Mouse (Mus musculus): ENCODE data around the gene Man2a2. TPM values are rescaled to one million over a fixed set of nuclear protein-coding genes. Genes with fewer than 3 reads are reported as not detected.
A peak's percentile ranks its signal among the peaks of the same experiment; 100 is the strongest.
"Not testable (repeated sequence)": the region's sequence is repeated elsewhere in the genome, so short reads cannot be mapped to it uniquely, and the experiment has no call there.

The Man2a2 gene
- total RNA-seq, 2 experiments from 2014 or later: 76.6 to 88.8 TPM

DNA sequence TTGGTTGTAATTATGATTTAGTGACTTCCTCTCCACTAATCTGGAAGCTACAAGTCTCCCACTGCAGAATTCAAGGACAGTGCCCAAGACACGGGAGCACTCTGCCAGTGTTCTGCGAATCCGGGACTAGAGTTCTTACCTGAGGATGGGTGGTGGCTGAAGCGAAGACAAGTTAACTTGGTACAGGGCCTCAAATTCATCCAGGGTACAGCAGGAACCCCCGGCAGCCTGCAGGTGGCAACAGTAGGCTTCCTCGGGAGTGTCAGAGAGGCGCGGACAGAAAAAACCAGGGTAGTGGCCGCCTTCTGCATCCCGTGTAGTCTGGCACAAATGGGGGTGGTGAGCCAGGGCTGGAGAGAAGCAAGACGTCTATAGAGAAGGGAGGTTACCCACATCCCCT, 30.4 kb downstream of the Man2a2 start, which contains the start of gene Unc45a:
TSS of gene Unc45a (minus strand) at position 213 of the 400 bp plus-strand sequence.
- peak; percentile 56 to 61 for DNase-seq (ENCODE audit: low spot score in 2 of 2)

DNA sequence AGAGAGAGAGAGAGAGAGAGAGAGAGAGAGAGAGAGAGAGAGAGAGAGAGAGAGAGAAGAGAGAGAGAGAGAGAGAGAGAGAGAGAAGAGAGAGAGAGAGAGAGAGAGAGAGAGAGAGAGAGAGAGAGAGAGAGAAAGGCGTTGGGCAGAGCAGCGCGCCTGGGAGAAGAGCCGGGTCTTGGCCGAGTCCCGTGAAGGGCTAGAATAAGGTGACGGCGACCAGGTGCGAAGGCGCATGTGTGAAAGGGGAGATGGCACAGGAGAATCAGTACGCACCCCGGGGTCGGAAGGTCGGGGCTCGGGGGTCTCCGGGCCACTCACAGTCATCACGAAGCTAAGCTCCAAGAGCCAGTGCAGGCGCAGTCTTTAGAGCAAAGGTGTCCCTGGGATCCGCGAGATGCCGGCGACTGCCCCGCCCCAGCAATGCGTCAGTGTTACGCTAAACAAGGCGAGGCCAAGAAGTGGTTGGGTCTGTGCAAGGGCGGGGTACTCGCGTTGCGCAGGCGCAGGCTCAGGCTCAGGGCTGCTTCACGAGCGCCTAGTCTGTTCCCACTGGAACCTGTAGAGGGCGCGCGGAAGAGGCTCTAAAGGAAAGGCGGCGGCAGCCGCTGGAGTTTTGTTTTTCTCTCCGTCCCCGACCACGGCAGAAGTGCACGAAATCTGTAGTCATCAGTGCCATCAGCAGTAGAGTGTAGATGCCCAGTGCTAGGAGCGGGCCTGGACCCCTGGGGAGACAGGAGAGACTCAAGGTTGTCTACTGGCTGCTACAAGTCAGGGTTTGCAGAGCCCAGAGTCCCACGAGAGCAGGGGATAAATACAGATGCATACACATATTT, 31.2 kb downstream of the Man2a2 start:
- DNase-seq (ENCODE audit: low spot score in 2 of 2): peak; percentile 97

DNA sequence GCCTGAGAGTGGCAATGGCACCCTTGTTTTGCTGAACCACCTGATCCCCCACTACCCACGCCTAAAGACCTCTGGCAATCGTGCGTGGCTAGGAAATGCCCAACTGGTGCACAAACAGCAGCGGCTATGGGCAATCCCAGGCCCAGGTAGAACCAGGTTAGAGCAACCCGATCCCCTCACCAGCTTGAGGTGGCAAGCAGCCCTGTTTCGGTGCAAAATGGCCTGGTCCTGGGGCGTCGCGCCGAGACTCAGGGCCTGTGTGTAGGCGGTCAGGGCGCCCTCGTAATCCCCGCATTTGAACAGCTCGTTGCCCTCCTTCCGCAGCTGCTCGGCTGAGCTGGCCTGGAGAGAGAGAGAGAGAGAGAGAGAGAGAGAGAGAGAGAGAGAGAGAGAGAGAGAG, 31.8 kb downstream of the Man2a2 start:
- peak in 1 of 2 experiments; percentile 46 for DNase-seq (ENCODE audit: low spot score in 2 of 2)

DNA sequence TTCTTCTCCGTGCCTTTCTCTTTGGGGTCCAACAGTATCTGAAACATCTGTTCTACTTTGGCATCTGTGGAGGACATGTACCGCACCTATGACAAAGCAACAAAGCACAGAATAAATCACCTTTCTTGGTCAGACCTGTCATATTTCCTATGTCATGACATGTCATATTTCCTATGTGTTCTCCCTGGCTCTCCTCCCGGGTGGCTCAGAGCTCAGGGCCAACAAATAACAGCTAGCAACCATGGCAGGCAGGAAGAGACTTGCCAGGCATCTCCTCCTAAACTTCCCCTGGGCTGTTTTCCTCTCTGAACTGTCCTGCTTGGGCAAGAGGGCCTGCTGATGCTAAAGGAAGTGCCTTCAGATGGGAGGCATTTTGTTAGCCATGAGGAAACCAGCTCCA, 34.2 kb downstream of the Man2a2 start:
- DNase-seq (ENCODE audit: low spot score in 2 of 2): no peak

DNA sequence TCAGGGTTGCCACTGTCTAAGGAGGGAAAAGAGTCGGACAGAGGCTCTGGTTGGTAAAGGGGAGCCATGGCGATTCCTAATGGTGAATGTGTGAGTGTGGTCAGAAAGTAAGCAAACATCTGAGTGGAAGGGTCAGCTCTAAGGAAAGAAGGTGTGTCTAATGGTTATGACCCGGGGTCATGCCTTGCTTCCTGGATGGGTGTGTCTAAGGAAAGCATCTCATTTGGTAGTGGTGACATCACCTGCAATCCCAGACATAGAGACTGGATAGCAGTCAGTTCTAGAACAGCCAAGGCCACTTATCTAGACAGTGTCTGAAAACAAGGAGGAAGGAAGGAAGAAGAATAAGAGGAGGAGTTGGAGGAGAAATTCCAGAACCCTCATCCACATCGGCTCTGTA, 36.3 kb downstream of the Man2a2 start:
- DNase-seq (ENCODE audit: low spot score in 2 of 2): no peak

DNA sequence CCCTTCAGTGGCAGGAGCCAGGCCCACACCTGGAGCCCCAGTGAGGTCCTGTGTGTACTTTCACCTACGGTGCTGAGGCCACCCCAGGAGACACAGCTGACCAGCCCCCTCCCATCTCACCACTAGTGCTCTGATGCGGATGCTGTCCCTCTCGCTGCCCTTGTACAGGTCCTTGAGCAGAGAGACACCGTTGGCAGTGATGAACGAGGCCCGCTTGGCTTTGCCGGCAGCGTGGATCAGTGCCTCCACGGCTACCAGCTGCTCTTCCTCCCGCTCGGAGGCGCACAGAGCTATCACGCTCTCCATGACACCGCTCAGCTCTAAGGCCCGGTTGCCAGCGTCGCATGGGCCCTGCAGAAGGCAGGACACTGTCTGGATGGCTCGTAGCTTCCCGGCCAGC, 39.7 kb downstream of the Man2a2 start:
- DNase-seq (ENCODE audit: low spot score in 2 of 2): no peak

DNA sequence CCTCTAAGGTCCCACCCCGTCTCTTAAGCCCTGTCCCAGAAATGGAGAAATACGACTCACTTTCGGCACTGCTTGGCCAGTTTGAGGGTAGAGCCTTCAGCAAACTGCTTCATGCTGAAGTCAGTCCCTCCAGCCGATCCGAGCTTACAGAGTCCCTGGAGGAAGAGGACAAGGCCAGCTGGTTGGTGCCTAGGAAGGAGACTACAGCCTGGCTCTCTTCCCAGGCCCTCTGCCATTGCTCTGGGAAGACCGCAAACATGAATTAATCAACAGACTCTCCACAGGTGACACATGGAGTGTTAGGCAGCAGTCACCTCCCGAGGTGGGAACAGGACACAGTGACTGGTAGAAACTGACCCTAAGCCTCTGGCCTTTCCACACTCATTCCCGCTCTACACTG, 40.9 kb downstream of the Man2a2 start:
- DNase-seq (ENCODE audit: low spot score in 2 of 2): no peak

DNA sequence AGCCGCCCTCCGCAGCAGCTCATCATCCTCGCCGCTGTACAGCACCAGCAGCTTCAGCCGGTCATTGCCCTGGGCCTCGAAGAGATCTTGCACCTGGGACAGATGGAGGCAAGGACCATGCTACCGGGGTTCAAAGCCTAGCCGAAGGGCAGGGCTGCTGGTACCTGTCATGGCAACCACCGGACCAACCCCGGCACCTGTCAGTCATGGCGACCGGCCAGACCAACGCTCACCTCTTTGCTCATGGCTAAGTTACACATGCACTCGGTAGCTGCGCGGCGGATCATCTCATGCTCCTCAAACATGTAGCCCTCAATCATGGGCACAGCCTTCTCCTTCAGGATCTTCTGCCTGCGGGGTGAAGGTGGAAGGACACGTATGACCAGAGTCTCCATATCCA, 45.1 kb downstream of the Man2a2 start:
- no peak for DNase-seq (ENCODE audit: low spot score in 2 of 2)

DNA sequence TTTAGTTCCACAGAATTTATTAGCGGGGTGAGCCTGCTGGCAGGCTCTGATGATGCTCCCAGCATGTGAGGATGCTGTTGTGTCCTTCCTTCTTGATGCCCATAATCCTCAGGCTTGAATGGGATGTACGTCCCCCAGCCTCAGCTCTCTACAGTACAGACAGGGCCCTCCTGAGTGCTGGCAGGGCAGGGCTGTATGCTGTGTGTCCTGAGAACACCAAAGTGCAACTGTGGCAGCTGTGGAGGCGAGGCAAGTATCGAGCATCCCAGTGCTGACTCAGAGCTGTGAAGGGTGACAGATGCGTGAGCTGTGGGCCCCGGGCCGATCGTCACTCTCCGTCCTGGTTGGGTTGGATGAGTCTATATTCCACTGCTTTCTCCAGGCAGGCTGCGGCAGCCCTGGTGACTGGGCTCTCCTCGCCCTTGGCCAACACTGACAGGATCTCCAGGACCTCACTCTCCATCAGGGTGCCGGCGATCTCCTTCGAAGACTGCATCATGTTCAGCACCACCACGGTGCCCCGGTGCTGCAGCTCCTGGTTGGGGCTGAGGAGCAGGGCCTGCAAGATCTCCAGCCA, 45.8 kb downstream of the Man2a2 start:
- DNase-seq (ENCODE audit: low spot score in 2 of 2): no peak

DNA sequence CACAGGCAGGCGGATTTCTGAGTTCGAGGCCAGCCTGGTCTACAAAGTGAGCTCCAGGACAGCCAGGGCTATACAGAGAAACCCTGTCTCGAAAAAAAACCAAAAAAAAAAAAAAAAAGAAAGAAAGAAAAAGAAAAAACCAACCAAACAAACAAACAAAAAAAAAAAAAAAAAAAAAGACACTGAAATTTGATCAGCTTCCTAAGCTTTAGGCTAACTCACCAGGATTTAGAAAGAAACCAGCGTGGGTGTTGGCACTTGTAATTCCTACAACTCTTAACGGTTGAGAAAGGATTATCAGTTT, 46.4 kb downstream of the Man2a2 start:
- DNase-seq (ENCODE audit: low spot score in 2 of 2): not testable (repeated sequence)

DNA sequence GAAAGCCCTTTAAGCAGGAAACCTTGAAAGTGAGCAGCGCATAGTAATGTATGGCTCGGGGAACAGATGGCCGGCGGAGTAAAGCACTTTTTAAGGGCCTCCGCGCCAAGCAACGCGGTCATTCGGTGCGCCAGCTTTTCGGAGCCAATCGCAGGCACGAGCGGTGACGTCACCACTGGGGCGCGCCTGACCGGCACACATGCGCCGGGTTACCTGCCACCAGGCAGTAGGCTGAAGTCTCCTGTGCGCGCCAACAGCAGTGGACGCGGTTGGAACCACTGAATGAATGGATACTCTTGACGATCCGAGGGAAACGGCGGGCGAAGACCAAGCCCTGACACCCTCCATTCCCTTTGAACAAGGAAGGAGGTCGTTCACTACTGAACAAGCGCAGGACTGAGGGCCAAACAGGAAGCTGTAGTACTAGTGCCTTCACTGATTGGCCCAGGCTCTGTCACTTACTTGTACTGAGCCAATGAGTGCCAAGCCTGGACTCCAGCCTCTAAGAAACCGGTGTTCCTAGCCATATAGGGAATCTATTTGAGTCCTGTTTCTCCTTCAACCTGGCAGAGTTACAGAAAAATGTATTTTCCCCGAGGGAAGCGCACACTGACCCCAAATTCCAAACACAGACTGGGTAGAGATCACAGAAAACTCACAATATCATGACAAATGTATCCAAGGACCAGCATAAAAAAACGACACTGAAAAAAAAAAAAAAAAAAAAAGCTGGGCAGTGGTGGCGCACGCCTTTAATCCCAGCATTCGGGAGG, 46.9 kb downstream of the Man2a2 start, which contains the start of gene Rccd1:
TSS of gene Rccd1 (minus strand) at position 412 of the 773 bp plus-strand sequence.
- peak; percentile 92 to 93 for DNase-seq (ENCODE audit: low spot score in 2 of 2)

DNA sequence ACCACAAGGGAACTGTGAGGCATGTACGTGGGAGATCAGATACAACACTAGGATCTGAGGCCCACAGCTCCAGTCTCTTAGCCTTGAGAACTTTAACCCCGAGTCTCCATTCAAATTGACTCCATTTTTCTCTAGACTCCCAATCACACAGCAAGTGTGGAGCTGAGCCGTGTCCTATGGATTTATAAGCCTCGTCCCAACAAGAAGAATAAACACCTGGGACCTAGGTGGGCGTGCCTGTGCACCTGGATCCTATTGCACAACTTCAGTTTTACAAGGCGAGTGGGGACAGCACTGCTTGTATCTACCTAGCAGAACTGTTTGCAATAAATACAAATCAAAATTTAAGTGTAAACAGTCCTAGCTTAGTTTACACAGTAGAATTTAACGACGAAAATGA, 47.8 kb downstream of the Man2a2 start:
- no peak for DNase-seq (ENCODE audit: low spot score in 2 of 2)

DNA sequence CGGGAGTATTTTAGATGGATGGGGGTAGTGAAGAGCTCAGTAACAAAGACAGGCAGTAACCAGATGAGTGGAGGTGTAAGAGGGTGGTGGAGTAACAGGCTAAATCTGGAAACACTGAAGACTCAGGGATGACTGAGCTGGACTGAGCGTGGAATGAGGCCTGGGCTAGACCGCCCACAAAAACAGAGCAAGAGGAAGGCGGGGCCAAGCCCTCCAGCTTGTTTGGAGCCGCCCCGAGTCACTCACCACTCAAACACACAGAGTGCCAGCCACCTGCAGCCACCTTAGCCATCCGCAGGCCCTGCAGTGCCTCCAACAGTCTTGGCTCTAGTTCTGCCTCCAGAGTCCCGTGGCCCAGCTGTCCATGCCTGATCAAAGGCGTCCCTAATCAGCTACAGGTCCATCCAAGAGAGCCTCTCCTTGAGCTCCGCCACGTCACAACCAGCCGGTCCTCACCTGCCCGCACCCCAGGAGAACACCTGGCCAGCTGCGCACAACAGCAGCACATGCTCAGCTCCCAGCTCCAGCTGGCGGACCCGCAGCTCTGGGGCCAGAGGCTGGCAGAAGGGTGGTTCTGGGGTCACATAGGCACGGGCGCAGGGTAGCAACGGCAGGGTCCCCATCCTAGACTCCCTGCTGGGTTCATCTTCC, 51.2 kb downstream of the Man2a2 start:
- DNase-seq (ENCODE audit: low spot score in 2 of 2): no peak

DNA sequence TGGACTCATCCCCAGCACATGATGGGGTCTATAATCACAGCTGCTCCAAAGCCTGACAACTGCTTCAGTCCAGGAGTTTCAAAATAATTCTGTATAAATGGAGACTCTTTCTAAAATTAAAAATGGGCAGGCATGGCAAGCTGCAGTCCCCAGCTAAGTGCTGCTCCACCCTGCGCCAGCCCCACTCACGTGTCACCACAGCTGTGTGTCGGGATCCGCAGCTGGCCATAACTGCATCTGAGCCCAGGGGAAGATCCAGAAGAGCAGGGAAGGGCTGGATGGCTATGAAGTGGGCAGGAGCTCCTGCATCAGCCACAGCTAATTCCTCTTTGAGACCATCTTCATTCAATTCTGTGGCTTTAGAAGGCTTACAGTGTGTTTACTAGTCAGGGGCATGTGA, 52.5 kb downstream of the Man2a2 start:
- DNase-seq (ENCODE audit: low spot score in 2 of 2): no peak

DNA sequence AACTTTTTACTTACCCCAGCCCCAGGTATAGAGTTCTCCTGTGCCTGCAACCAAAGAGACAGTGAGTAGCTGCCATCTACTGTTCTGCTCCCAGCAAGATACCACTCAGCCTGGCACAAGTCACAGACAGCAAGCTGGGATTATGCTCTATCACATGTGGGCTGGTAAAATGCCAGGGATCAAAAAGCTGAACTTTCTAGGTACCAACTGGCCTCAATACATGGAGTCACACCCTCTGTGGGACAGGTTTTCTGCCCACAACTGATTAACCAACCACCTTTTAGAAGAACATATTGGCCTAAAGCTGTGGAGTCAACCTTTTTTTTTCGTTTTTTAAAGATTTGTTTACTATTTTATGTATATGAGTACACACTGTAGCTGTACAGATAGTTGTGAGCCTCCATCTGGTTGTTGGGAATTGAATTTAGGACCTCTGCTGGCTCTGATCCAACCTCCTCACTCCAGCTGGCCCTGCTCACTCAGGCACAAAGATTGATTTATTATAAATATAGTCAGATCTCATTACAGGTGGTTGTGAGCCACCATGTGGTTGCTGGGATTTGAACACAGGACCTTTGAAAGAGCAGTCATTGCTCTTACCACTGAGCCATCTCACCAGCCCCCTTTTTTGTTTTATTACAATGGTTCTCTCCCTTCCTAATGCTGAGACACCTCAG, 53.6 kb downstream of the Man2a2 start:
- no peak for DNase-seq (ENCODE audit: low spot score in 2 of 2)

DNA sequence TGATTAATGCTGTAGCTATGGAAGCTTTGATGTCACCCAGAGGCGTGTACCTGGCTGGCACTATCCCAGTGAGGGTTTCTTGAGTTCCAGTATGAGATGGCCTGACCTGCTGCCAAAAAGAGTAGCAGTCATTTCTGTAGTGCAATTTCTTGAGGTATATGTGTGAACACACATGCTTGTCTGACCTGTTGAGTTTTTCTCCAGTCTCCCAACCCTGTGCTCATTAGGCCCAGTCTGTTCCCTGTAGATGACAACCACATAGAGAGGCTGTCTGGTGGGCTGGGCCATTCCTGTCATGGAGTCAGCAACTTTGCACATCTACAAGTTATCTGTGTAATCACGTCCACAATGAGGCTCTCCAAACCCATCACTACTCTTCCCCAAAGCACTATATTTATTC, 55.4 kb downstream of the Man2a2 start:
- no peak for DNase-seq (ENCODE audit: low spot score in 2 of 2)

DNA sequence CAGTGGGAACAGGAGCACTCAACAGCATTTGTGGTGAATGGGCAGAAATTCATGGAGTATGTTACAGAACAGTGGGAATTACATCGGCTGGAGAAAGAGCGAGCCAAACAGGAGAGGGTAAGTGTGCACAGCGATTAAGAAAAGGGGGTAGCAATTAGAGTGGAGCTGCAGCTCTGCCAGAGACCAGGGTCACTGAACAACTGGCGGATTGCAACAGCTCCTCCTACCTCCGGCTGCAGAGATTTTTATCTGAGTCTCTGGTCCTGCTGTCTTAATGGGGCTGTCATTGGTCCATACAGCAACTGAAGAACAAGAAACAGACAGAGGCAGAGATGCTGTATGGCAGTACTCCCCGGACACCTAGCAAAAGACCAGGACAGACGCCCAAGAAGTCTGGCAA, 60.4 kb downstream of the Man2a2 start:
- no peak for DNase-seq (ENCODE audit: low spot score in 2 of 2)

DNA sequence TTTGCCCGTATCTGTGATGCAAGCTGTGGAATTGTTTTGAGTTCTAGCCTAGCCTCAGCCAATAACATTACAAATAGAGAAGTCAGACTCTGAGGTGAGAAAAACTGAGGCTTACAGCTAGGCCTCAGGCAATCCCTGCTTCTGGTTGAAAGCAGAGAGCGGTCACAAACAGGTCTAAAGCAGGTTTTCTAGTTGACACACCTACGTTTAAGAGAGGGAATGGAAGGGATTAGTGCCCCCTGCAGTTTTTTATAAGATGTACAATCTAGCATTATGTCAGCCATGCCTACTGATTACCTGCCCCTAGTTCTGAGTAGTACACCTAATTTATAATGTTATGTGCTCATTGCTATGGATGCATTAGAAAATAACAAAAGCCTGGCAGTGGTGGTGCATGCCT, 63.4 kb downstream of the Man2a2 start:
- no peak for DNase-seq (ENCODE audit: low spot score in 2 of 2)

DNA sequence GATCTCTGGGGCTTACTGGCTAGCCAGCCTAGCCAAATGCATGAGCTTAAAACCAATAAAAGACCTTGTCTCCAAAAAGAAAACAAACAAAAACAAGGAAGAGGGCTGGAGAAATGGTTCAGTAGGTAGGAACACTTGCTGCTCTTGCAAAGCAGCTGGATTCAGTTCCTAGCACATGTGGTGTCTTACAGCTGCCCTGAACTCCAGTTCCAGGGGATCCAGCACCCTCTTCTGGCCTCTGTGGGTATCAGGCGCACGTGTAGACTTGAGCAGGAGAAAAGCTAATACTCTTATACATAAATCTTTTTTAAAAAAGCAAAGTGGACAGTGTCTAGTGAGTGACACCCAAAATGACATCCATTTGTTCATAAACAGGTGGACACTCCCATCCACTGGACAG, 69.7 kb downstream of the Man2a2 start:
- DNase-seq (ENCODE audit: low spot score in 2 of 2): no peak

DNA sequence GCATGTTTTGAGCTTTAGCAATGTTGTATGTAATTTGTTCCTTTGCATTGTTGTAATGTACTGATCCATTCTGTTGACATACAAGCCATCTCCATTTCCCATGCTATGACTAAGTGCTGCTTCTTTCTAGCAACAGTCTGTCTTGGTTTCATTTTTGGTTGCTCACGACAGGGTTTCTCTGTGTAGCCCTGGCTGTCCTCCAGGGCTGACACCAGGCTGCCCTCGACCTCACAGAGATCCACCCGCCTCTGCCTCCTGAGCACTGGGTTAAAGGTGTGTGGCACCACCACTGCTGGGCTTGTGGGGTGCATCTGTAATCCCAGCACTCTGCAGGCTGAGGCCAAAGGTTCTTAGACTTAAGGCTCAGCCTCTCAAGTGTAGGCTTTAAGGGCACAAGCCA, 71.6 kb downstream of the Man2a2 start:
- no peak for DNase-seq (ENCODE audit: low spot score in 2 of 2)
